Mouse (Mus musculus) gonadal fat pad, adult 2 months (tissue): Measurements from ENCODE around the gene Idnk. TPM values are rescaled to one million over a fixed set of nuclear protein-coding genes. Genes with fewer than 3 reads are reported as not detected.

Source experiments
- DNase-seq: peaks from one replicate; pipeline ENCODE4 v3.0.0-alpha.2; 2012; ENCODE audit warnings: low read depth
- polyA plus RNA-seq: library from polyadenylated mRNA; depleted of rRNA; stranded (reverse); fragments of >200 nt; gene quantifications from 2 replicates; pipeline ENCODE4 v1.2.3, GENCODE M21; 2012; rRNA removed

Idnk gene
- polyA plus RNA-seq, 1 experiment, result 31.3 TPM

DNA sequence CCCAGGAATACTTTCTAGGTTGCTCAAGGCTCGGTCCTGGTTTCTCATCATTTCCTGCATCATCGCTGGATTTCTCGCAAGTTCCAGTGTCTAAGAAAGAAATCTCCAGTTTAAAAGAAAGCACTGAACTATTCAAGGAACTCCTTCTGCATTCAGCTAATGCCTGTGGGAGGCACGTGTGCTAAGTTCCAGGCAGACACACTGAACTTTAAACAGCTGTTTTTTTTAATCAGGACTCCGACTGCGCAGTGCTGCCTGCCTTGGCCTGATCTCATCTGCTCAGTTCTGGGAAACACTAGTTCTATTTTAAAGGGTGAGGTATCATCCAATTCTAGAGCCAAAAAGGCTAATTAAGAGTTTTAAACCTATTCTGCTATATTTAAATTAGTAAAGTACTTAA lies 34.7 kb downstream of the Idnk start:
- no peak for DNase-seq

DNA sequence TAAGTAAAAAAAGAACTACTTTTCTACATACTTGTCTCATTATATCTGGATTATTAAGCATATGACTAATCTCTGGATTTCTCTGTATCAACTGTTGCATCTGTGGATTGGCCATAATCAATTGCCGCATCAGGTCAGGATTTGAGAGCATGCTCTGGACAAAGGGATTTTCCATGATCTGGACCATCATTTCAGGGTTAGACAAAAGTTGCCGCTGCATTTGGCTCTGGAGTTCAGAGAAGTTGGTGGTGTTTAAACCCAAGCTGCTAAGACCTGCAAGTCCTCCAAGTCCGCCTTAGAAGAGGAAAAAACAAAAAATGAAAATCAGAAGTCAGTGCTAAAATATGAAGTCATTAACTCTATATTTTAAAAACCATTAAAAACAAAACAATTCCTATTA lies 35.8 kb downstream of the Idnk start:
- DNase-seq, result no peak

DNA sequence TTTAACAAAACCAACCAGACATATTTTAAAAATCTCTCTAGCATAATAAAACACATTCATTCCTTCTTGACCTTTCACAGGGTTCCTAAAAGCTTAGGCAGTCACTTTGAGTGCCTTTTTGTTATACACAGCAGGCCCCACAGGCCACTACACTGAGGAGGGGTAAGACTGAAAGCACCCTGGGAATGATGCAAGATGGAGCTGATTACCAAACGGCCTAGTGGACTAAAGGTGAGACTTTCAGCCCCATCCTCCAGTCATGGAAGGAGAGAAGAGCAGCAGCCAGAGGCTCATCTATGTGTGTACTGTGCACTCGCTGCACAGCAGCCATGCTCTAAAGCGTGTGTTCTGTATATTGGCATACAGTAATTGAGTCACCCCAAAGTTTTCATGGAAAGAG lies 37.5 kb downstream of the Idnk start:
- DNase-seq, result no peak

DNA sequence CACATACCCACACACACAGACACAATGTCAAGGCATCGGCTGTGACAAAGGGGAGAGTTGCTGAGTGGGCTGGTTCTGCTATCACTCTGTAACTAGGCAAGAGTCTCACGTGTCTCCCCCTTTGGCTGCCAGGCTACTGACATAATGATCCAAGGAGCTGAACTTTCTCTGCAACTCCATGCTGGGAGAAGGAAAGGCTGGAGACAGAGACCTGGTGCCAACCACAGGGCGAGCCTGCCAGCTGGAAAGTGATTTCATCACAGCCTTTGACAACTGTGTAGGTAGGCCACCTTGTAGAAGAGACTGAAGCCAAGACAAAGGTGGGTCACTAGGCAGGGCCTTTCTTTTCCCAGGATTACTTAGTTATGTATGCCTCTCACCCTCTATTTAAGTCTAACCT lies 39.8 kb downstream of the Idnk start:
- no peak for DNase-seq

DNA sequence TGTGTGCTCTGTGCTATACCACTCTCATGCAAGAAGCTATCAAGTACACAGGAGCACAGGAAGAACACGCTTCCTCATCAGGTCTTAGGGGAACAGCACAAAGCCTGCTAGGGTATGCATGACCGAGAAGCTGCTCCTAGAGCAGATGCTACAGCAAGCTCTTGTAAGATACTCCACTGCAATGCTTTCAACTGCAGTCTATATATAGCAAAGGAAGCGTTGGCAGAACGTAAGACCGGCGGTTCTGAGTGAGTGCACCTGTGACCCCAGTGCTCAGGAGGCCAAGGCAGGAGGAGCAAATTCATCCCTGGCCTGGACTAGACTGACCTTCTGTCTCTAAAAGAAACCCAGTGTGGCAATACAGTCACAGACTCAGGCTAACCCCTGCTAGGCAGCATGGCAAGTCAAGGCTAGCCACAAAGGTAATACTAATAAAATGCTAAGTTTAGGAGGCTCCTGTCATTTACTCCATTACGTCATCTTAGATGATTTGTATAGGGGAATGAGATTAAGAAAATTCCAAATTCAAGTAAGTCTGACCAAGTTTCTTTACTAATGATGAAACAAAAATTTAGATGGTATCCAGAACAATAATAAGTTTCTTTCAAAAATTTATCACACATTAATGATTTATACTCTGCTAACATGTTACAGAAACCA lies 40.7 kb downstream of the Idnk start:
- no peak for DNase-seq

DNA sequence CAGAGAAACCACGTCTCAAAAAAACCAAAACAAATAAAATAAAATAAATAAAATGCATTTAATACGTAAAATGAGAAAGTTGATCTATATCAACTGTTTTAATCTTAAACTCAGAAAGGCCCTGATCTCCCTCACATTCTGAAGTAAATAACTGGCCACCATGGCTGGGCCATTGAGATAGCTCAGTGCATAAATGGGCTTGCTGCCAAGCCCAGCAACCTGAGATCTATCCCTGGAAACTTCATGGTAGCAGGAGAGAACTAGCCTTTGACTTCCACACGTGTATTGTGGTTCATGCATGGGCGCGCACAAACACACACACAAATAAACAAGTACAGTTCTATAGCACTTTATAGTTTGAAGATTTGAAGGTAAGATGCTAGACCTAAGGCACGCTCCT lies 43.9 kb downstream of the Idnk start:
- no peak for DNase-seq

DNA sequence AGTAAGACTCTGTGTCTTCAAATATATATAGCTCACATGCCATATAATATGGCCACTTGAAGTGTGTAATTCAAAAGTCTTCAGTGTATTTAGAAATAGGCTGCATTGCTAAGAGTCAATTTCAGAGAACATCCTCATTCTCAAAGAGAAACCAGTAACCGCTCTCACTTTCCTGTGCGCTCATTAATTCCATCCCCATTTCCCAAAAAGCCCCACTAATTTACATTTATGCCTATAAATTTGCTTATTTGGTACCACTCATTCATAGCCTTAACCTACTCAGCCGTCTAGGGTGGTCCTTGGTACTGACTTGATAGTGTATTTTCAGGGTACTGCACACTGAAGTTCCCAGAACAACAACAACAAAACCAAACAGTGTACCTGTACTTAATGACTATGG lies 44.5 kb downstream of the Idnk start:
- DNase-seq, result no peak

DNA sequence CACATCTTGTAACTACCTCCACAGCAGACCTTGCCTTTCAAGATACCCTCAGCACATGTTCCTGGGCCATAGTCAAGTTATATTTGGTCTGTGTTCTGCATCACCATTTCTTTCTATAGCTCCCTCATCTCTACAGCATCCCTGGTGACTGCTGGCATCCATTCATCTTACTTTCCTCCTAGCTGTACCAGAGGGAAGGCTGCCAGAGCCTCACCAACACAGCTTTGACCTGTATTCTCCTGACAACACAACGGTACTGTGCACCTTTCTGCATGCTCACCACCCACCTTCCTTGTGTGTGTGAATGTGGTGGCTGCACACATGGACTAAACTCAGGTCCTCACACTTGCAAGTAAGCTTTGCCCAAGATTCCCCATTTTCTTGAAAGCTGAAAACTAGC lies 45.5 kb downstream of the Idnk start:
- no peak for DNase-seq

DNA sequence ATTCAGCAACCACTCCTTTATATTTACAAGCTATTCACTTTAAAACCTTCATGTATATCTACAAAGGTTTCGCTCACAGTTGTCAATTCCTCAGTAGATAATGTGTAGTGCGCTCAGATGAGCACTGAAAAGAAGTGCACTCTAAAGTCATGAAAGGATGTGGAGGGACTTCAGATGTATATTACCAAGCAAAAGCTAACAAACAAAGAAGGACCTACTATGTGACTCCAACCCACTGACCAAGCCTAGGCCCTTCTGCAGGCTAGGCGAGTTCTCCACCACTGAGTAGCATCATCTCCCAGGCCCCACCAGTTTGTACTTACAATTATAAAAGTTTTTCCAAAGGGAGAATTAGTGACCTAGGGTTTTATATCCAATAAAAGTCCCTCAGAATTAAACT lies 46.8 kb downstream of the Idnk start:
- no peak for DNase-seq

DNA sequence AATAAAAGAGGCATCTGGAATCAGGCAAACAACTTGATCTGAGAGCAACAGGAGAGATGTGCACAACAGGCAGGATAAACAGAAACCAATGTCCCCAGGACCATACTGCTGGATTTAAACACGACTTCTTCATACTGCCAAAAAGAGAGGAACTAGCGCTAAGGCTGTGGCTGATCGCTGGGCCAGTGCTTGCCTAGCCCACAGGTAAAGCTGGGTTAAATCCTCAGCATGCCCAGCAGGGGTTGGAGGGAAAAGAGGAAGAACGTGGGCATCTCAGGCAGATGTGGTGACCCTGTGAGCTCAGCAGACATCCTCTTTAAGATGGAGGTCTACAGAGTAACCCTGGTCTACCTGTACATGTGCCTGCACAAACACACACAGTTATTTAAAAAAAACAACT lies 47.5 kb downstream of the Idnk start:
- DNase-seq, result no peak

DNA sequence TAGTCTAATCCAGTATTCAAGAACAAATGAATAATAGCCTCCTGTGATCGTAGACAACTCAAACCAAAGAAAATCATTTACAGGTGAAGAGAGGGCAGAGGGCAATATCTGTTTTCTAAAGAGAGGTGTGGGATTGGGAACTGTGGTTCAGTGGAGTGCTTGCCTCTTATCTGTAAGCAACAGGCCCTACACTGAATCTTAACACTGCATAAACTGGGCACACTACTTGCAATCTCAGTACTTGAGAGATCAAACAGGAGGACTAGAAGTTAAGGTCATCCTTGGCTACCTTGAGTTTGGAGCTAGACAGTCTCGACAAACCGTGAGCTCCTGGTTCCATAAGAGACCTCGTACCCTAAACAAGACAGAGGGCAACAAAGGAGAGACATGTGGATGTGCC lies 48.6 kb downstream of the Idnk start:
- DNase-seq, result no peak

DNA sequence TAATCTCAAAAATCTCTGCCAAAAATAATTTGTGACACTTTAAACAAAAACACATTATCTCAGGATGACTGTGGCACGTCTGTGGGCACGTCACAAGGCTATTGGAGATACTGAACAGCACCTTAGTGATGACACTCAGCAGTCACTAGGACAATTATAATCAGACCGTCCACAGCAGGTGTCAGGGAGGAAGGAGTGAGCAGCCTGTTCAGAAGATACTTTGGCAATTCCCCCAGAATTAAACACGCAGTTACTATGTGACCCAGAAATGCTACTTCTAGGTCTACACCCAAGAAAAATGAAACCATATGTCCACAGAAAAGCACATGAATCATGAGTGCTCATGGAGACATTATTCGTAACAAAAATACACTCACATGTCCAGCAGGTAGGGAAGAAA lies 53.0 kb downstream of the Idnk start:
- DNase-seq, result no peak

DNA sequence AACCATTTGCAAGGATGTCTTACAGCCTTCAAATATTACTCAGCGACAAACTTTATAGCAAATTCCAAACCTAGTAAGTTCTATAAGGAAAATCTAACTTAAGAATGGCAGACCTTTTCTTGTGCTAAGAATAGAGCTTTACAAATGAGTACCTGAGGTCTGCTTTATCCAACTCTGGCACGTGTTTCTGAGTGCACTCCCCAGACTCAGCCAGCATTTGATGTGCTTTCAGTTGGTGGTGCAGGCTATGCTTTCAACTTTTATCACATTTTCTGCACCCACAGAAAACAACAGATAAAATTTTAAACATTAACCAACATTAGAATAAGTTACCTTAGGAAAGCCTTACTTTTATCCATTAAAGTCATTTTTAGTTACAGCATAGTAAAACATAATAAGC lies 55.1 kb downstream of the Idnk start:
- no peak for DNase-seq

DNA sequence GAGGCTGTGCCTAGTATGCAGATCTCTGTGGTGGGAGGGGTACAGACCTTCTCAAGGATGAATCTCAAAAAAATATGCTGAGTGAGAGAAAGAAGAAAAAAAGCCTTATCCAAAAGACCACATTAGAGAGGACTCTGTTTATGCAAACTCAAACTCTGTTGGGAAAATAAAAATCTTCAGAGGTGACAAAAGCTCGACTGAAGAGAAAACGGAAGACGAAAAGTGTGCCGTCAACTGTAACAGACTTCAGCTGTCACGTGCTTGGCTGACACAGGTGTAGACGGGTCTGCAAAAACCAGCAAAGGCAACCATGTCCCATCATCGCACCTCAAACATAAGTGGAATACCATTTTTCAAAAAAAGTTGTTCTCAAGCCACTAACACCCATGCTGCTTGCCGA lies 56.4 kb downstream of the Idnk start:
- no peak for DNase-seq

Other genes with a start within 250 kb of the Idnk start
- 14.0 and 22.1 TPM in 2 replicates for gene Spock1, start 249.3 kb upstream of the Idnk start, polyA plus RNA-seq
- 4.3 and 5.2 TPM in 2 replicates for gene Klhl3, start 44.1 kb upstream of the Idnk start, polyA plus RNA-seq
- gene Hnrnpa0, start 29.1 kb upstream of the Idnk start, polyA plus RNA-seq, result 41.5 and 60.4 TPM in 2 replicates
- gene Ubqln1, start 58.0 kb downstream of the Idnk start, polyA plus RNA-seq, result 203 and 215 TPM in 2 replicates
- 34.6 and 45.5 TPM in 2 replicates for gene Gkap1, start 118.0 kb downstream of the Idnk start, polyA plus RNA-seq
- 0.20 and 0.70 TPM in 2 replicates for gene Kif27, start 201.5 kb downstream of the Idnk start, polyA plus RNA-seq
- 30.9 and 32.5 TPM in 2 replicates for gene 2210016F16Rik, start 227.6 kb downstream of the Idnk start, polyA plus RNA-seq
- gene Rmi1, start 244.6 kb downstream of the Idnk start, polyA plus RNA-seq, result 9.1 and 10.3 TPM in 2 replicates
- 233 and 272 TPM in 2 replicates for gene Hnrnpk, start 245.7 kb downstream of the Idnk start, polyA plus RNA-seq